Mouse (Mus musculus) left cerebral cortex, adult 8-10 months (tissue): ENCODE results near the gene Rnf227. TPM values are rescaled to one million over a fixed set of nuclear protein-coding genes. Genes with fewer than 3 reads are reported as not detected.

Source experiments
- DNase-seq, 2 experiments: peaks; one replicate each; pipeline ENCODE4 v3.0.0; 2022; ENCODE audit warnings: low spot score in 2 of 2
- total RNA-seq, 4 experiments: library from RNA; stranded (reverse); gene quantifications; 2 replicates each; pipeline ENCODE4 v1.2.4; 2022

The Rnf227 gene
- total RNA-seq, 4 experiments from 2014 or later: 160 to 180 (median 169) TPM

GRCm38 (mm10) chr11:69370817-69371215 is 30.6 kb downstream of the Rnf227 start:
- DNase-seq: no peak

GRCm38 (mm10) chr11:69371601-69372000 is 31.3 kb downstream of the Rnf227 start:
- DNase-seq: peak in 1 of 2 experiments; percentile 32

GRCm38 (mm10) chr11:69372056-69372779 is 32.0 kb downstream of the Rnf227 start:
- peak in 1 of 2 experiments; percentile 60 for DNase-seq

GRCm38 (mm10) chr11:69372780-69373170 is 32.5 kb downstream of the Rnf227 start:
- no peak for DNase-seq

- DNase-seq: no peak
Measured at GRCm38 (mm10) chr11:69373223-69373965, 33.1 kb downstream of the Rnf227 start.

GRCm38 (mm10) chr11:69375646-69376045 is 35.4 kb downstream of the Rnf227 start:
- DNase-seq: no peak

- DNase-seq: no peak
Measured at GRCm38 (mm10) chr11:69377766-69378165, 37.5 kb downstream of the Rnf227 start.

- DNase-seq: no peak
Measured at GRCm38 (mm10) chr11:69379600-69379999, 39.3 kb downstream of the Rnf227 start.

GRCm38 (mm10) chr11:69381356-69381755 is 41.1 kb downstream of the Rnf227 start:
- DNase-seq: no peak

GRCm38 (mm10) chr11:69382478-69383105 is 42.3 kb downstream of the Rnf227 start:
- no peak for DNase-seq

GRCm38 (mm10) chr11:69384979-69385378 is 44.7 kb downstream of the Rnf227 start:
- no peak for DNase-seq

- no peak for DNase-seq
Measured at GRCm38 (mm10) chr11:69386758-69387157, 46.5 kb downstream of the Rnf227 start.

GRCm38 (mm10) chr11:69388680-69389079 is 48.4 kb downstream of the Rnf227 start:
- no peak for DNase-seq

GRCm38 (mm10) chr11:69389531-69390399 is 49.5 kb downstream of the Rnf227 start:
- peak in 1 of 2 experiments; percentile 28 for DNase-seq

- peak; percentile 26 to 27 for DNase-seq
Measured at GRCm38 (mm10) chr11:69390400-69391034, 50.3 kb downstream of the Rnf227 start.

Other genes with a start within 250 kb of the Rnf227 start
- 100 to 1,000 TPM; 105 to 140 (median 114) TPM for gene Per1, start 245.2 kb upstream of the Rnf227 start, total RNA-seq
- 1 to 10 TPM in 1 of 4 experiments, under 1 TPM in 3; 0.20 to 1.3 (median 0.74) TPM for gene Hes7, start 220.1 kb upstream of the Rnf227 start, total RNA-seq
- gene 9130213A22Rik, start 217.9 kb upstream of the Rnf227 start, total RNA-seq: 1 to 10 TPM; 1.1 to 1.4 (median 1.3) TPM
- gene Aloxe3, start 214.6 kb upstream of the Rnf227 start, total RNA-seq: 10 to 100 TPM in 1 of 4 experiments, 1 to 10 TPM in 3; 5.9 to 11.4 (median 8.9) TPM
- 1 to 10 TPM; 5.7 to 8.9 (median 7.7) TPM for gene Alox12b, start 183.5 kb upstream of the Rnf227 start, total RNA-seq
- 10 to 100 TPM in 2 of 4 experiments, 1 to 10 TPM in 2; 9.2 to 11.4 (median 10.2) TPM for gene Alox8, start 142.6 kb upstream of the Rnf227 start, total RNA-seq
- gene Gucy2e, start 103.4 kb upstream of the Rnf227 start, total RNA-seq: 1 to 10 TPM; 1.3 to 1.8 (median 1.5) TPM
- gene Cntrob, start 16.7 kb upstream of the Rnf227 start, total RNA-seq: 10 to 100 TPM; 14.9 to 19.9 (median 17.4) TPM
- 10 to 100 TPM; 47.7 to 54.7 (median 51.5) TPM for gene Trappc1, start 16.5 kb upstream of the Rnf227 start, total RNA-seq
- gene Kcnab3, start 14.2 kb upstream of the Rnf227 start, total RNA-seq: 10 to 100 TPM; 72.7 to 84.4 (median 78.8) TPM
- 100 to 1,000 TPM; 370 to 420 (median 387) TPM for gene Chd3, start 28.9 kb downstream of the Rnf227 start, total RNA-seq
- 100 to 1,000 TPM in 3 of 4 experiments, 10 to 100 TPM in 1; 99.9 to 140 (median 114) TPM for gene Naa38, start 55.0 kb downstream of the Rnf227 start, total RNA-seq
- gene Cyb5d1, start 55.2 kb downstream of the Rnf227 start, total RNA-seq: 10 to 100 TPM; 38.0 to 43.7 (median 42.5) TPM
- 1 to 10 TPM; 3.3 to 4.8 (median 3.5) TPM for gene Tmem88, start 57.8 kb downstream of the Rnf227 start, total RNA-seq
- gene Kdm6b, start 73.2 kb downstream of the Rnf227 start, total RNA-seq: 10 to 100 TPM; 17.3 to 29.2 (median 21.9) TPM
- 1 to 10 TPM; 3.3 to 4.9 (median 3.9) TPM for gene Dnah2, start 208.6 kb downstream of the Rnf227 start, total RNA-seq
- gene Efnb3, start 219.7 kb downstream of the Rnf227 start, total RNA-seq: 10 to 100 TPM; 89.2 to 96.6 (median 90.5) TPM
- 10 to 100 TPM; 10.1 to 13.8 (median 11.3) TPM for gene Wrap53, start 239.8 kb downstream of the Rnf227 start, total RNA-seq
- gene Trp53, start 239.9 kb downstream of the Rnf227 start, total RNA-seq: 10 to 100 TPM; 26.6 to 32.6 (median 28.2) TPM